In genomic region chr5:36835933-36836332, GRCm38 (mm10) we compare ENCODE assay signal across 9 mouse cellular contexts. TPM values are rescaled to one million over a fixed set of nuclear protein-coding genes. Genes with fewer than 3 reads are reported as not detected.
A peak's percentile ranks its signal among the peaks of the same experiment; 100 is the strongest.
DNase-seq lines count a peak whose midpoint lies in the region; ATAC-seq and TF ChIP-seq lines count a peak whose summit lies in the region.
"Had no signal": no experiment of that assay in that cellular context is flagged by ENCODE, and none has a peak within 500 bp of the region (broad histone marks: within the 10 kb centered on the region; RNA-seq: fewer than 3 reads in every experiment).

No protein-coding gene starts in this region.

- no peaks in the 10 kb centered on the region for H3K27me3 ChIP-seq in heart, adult 2 months (ENCODE audit: control insufficient read depth, insufficient read depth, low read length)
- H3K27me3 ChIP-seq in heart, embryonic 11.5 days (ENCODE audit: control insufficient read depth, insufficient read depth, low read length), result peaks cover 4% of the 10 kb centered on the region; the same call in 1 of the 2 replicates
- no peaks in the 10 kb centered on the region for H3K27me3 ChIP-seq in midbrain, embryonic 16.5 days (ENCODE audit: control insufficient read depth, insufficient read depth, low read depth, low read length)
- H3K27me3 ChIP-seq in spleen, adult 2 months (ENCODE audit: control insufficient read depth, insufficient read depth, low read length), result no peaks in the 10 kb centered on the region

- no peak for TF ChIP-seq POLR2A in heart, adult 2 months (IDR thresholded peaks at IDR 0.05; ENCODE audit: insufficient read depth, low read depth, low read length)
- TF ChIP-seq POLR2A in spleen, adult 2 months (IDR thresholded peaks at IDR 0.05; ENCODE audit: low read depth, low read length), result no peak

- no peaks in the 10 kb centered on the region for H3K79me2 ChIP-seq in heart, adult 2 months (replicated peaks; ENCODE audit: control insufficient read depth, insufficient read depth, low read length)

- no peak overlapping the region for H3K4me2 ChIP-seq in heart, embryonic 11.5 days
- H3K4me2 ChIP-seq in midbrain, embryonic 16.5 days (ENCODE audit: low read length), result no peak overlapping the region

- H3K4me1 ChIP-seq in heart, adult 2 months (ENCODE audit: control insufficient read depth, insufficient read depth, low read length), result no peaks in the 10 kb centered on the region
- H3K4me1 ChIP-seq in heart, embryonic 11.5 days (ENCODE audit: control insufficient read depth, insufficient read depth, low read length), result 0 out of 2 replicates have a peak, but pooled peaks cover under 1% of the 10 kb centered on the region
- H3K4me1 ChIP-seq in midbrain, embryonic 16.5 days (ENCODE audit: control insufficient read depth, insufficient read depth, low read length), result peaks cover 1% of the 10 kb centered on the region
- H3K4me1 ChIP-seq in spleen, adult 2 months (ENCODE audit: control insufficient read depth, insufficient read depth, insufficient read length), result peaks cover 3% of the 10 kb centered on the region; the same call in 1 of the 2 replicates

- H3K36me3 ChIP-seq in heart, adult 2 months (ENCODE audit: control insufficient read depth, insufficient read depth, low read length), result no peaks in the 10 kb centered on the region
- no peaks in the 10 kb centered on the region for H3K36me3 ChIP-seq in heart, embryonic 11.5 days (ENCODE audit: control insufficient read depth, insufficient read depth, low read length)
- H3K36me3 ChIP-seq in midbrain, embryonic 16.5 days (ENCODE audit: control insufficient read depth, insufficient read depth, low read length), result no peaks in the 10 kb centered on the region
- H3K36me3 ChIP-seq in spleen, adult 2 months (ENCODE audit: control insufficient read depth, insufficient read depth, low read length), result no peaks in the 10 kb centered on the region

- intact Hi-C loops in heart, adult 2 months (cut with DNase I), result loop anchor here (1.0 to 5.0 kb wide), 2 partner anchors 84 to 166 kb away; no protein-coding TSS in a partner anchor
- intact Hi-C loops in left cerebral cortex, postnatal 10 days (cut with DNase I), result loop anchor here (5.0 to 10.0 kb wide), 4 partner anchors 86 to 269 kb away; no protein-coding TSS in a partner anchor

- peak; percentile 97 for TF ChIP-seq CTCF in heart, adult 2 months (IDR thresholded peaks at IDR 0.05)
- peak; percentile 91; the same call in 1 of the 2 replicates for TF ChIP-seq CTCF in spleen, adult 2 months (IDR thresholded peaks at IDR 0.05; ENCODE audit: extremely low read depth, insufficient read depth, insufficient read length, insufficient replicate concordance)

- DNase-seq in heart, adult 2 months, result peak; percentile 49 to 75
- DNase-seq in ZHBTc4 (ENCODE audit: low read depth, low spot score), result peak; percentile 76
- DNase-seq in cerebellum, postnatal 4 days (ENCODE audit: low spot score in 2 of 2), result peak; percentile 75 to 87
- DNase-seq in left cerebral cortex, postnatal 10 days (ENCODE audit: extremely low spot score in 1 of 2, low spot score in 2 of 2), result peak; percentile 80 to 82
- DNase-seq in spleen, adult 2 months (ENCODE audit: low read depth in 1 of 2, low spot score in 2 of 2), result peak in 1 of 2 experiments; percentile 49

- ATAC-seq in heart, embryonic 11.5 days (replicated peaks; ENCODE audit: insufficient number of reproducible peaks, low FRiP score, low TSS enrichment), result no peak
- peak; percentile 83 for ATAC-seq in granulocyte monocyte progenitor cell, adult 5-6 weeks (replicated peaks; ENCODE audit: poor library complexity, severe bottlenecking)
- ATAC-seq in midbrain, embryonic 16.5 days, result peak; percentile 73; the same call in 1 of the 2 replicates

- no peak overlapping the region for H3K9ac ChIP-seq in heart, adult 2 months (ENCODE audit: low read depth, low read length)
- H3K9ac ChIP-seq in heart, embryonic 11.5 days (ENCODE audit: low read depth, low read length), result no peak overlapping the region
- H3K9ac ChIP-seq in midbrain, embryonic 16.5 days (ENCODE audit: low read depth, low read length), result no peak overlapping the region

- TF ChIP-seq EP300 in heart, adult 2 months (IDR thresholded peaks at IDR 0.05; ENCODE audit: insufficient read depth, low read depth, low read length), result peak; percentile 47; the same call in 1 of the 2 replicates

- H3K27ac ChIP-seq in heart, adult 2 months, result no peak overlapping the region
- H3K27ac ChIP-seq in heart, embryonic 11.5 days (ENCODE audit: low read depth, low read length), result no peak overlapping the region
- no peak overlapping the region for H3K27ac ChIP-seq in midbrain, embryonic 16.5 days (ENCODE audit: low read length)
- H3K27ac ChIP-seq in spleen, adult 2 months (ENCODE audit: insufficient read depth, low read length), result no peak overlapping the region

- no peaks in the 10 kb centered on the region for H3K9me3 ChIP-seq in heart, embryonic 11.5 days (replicated peaks; ENCODE audit: control insufficient read depth, low read length)
- H3K9me3 ChIP-seq in midbrain, embryonic 16.5 days (replicated peaks; ENCODE audit: control insufficient read depth, low read length, poor library complexity, severe bottlenecking), result no peaks in the 10 kb centered on the region

- 2% methylated on average over 6 of the region's 6 CpGs for WGBS in heart, adult 2 months
- WGBS in heart, embryonic 11.5 days (ENCODE audit: insufficient replicate concordance), result 2% methylated on average over 6 of the region's 6 CpGs
- 3% methylated on average over 6 of the region's 6 CpGs for WGBS in midbrain, embryonic 16.5 days
- WGBS in spleen, adult 2 months, result 3% methylated on average over 6 of the region's 6 CpGs

- H3K4me3 ChIP-seq in heart, adult 2 months, result no peak overlapping the region
- no peak overlapping the region for H3K4me3 ChIP-seq in heart, embryonic 11.5 days (ENCODE audit: low read depth, low read length)
- no peak overlapping the region for H3K4me3 ChIP-seq in midbrain, embryonic 16.5 days (ENCODE audit: low read depth, low read length)
- no peak overlapping the region for H3K4me3 ChIP-seq in spleen, adult 2 months (ENCODE audit: extremely low read depth, insufficient read depth, insufficient read length)
- H3K4me3 ChIP-seq: megakaryocyte, embryonic 14.5 days had no signal

RNA-seq across cellular contexts. Expression of gene Man2b2, which starts 5.5 kb away (rescaled TPM):
- 10 to 100 TPM; 20.3 to 20.6 TPM for total RNA-seq in heart, adult 2 months (2021)
- 24.1 and 32.1 TPM in 2 replicates for polyA plus RNA-seq in heart, adult 2 months (2012; rRNA removed)
- polyA plus RNA-seq in heart, embryonic 11.5 days (2014; fragmentation: Nextera tagmentation; extraction: Ambion mirVana), result 12.9 and 17.0 TPM in 2 replicates
- 36.0 TPM in 2 replicates for total RNA-seq in granulocyte monocyte progenitor cell, adult 5-6 weeks (2014; fragmentation: Nextera tagmentation)
- 18.8 and 24.7 TPM in 2 replicates for total RNA-seq in granulocyte monocyte progenitor cell, adult 5-6 weeks (2017)
- 10 to 100 TPM; 18.2 to 23.1 TPM for total RNA-seq in left cerebral cortex, postnatal 10 days (2021)
- polyA plus RNA-seq in midbrain, embryonic 16.5 days (2015; fragmentation: Nextera tagmentation; extraction: Ambion mirVana), result 11.5 and 11.6 TPM in 2 replicates
- 75.2 and 94.2 TPM in 2 replicates for polyA plus RNA-seq in spleen, adult 2 months (2012; rRNA removed)

RNA-seq across cellular contexts. Expression of gene Ppp2r2c, which starts 32.4 kb away (rescaled TPM):
- total RNA-seq in heart, adult 2 months (2021), result under 1 TPM; 0.78 to 0.96 TPM
- polyA plus RNA-seq in heart, adult 2 months (2012; rRNA removed), result 0.06 and 0.12 TPM in 2 replicates
- 0.19 and 0.72 TPM in 2 replicates for polyA plus RNA-seq in heart, embryonic 11.5 days (2014; fragmentation: Nextera tagmentation; extraction: Ambion mirVana)
- not detected in 2 replicates for total RNA-seq in granulocyte monocyte progenitor cell, adult 5-6 weeks (2014; fragmentation: Nextera tagmentation)
- not detected in 2 replicates for total RNA-seq in granulocyte monocyte progenitor cell, adult 5-6 weeks (2017)
- total RNA-seq in left cerebral cortex, postnatal 10 days (2021), result 100 to 1,000 TPM; 380 to 391 TPM
- polyA plus RNA-seq in midbrain, embryonic 16.5 days (2015; fragmentation: Nextera tagmentation; extraction: Ambion mirVana), result 56.8 and 61.1 TPM in 2 replicates
- 0.05 TPM in 2 replicates for polyA plus RNA-seq in spleen, adult 2 months (2012; rRNA removed)

RNA-seq across cellular contexts. Expression of gene Mrfap1, which starts 39.4 kb away (rescaled TPM):
- total RNA-seq in heart, adult 2 months (2021), result 100 to 1,000 TPM; 267 to 273 TPM
- 89.1 and 135 TPM in 2 replicates for polyA plus RNA-seq in heart, adult 2 months (2012; rRNA removed)
- polyA plus RNA-seq in heart, embryonic 11.5 days (2014; fragmentation: Nextera tagmentation; extraction: Ambion mirVana), result 420 and 433 TPM in 2 replicates
- total RNA-seq in granulocyte monocyte progenitor cell, adult 5-6 weeks (2014; fragmentation: Nextera tagmentation), result 182 and 191 TPM in 2 replicates
- 337 and 373 TPM in 2 replicates for total RNA-seq in granulocyte monocyte progenitor cell, adult 5-6 weeks (2017)
- 100 to 1,000 TPM; 454 to 457 TPM for total RNA-seq in left cerebral cortex, postnatal 10 days (2021)
- polyA plus RNA-seq in midbrain, embryonic 16.5 days (2015; fragmentation: Nextera tagmentation; extraction: Ambion mirVana), result 278 and 289 TPM in 2 replicates
- polyA plus RNA-seq in spleen, adult 2 months (2012; rRNA removed), result 47.5 and 74.2 TPM in 2 replicates

Comparison
In these comparisons a context has a peak if more than half of its experiments do, and no peak if none do; other contexts are left out.
1. RNA of gene Ppp2r2c, which starts 32.4 kb away (polyA plus RNA-seq): 56.8 to 61.1 TPM in midbrain, embryonic 16.5 days; 0.19 to 0.72 TPM in heart, embryonic 11.5 days, 0.06 to 0.12 TPM in heart, adult 2 months and 0.05 TPM in spleen, adult 2 months; every median in the first group is over 10 times any median in the second.